Mouse (Mus musculus): ENCODE results near the gene Hgfac. TPM values are rescaled to one million over a fixed set of nuclear protein-coding genes. Genes with fewer than 3 reads are reported as not detected.

Gene Hgfac
- polyA plus RNA-seq, 1 experiment from 2014 or later: 38.0 TPM

DNA sequence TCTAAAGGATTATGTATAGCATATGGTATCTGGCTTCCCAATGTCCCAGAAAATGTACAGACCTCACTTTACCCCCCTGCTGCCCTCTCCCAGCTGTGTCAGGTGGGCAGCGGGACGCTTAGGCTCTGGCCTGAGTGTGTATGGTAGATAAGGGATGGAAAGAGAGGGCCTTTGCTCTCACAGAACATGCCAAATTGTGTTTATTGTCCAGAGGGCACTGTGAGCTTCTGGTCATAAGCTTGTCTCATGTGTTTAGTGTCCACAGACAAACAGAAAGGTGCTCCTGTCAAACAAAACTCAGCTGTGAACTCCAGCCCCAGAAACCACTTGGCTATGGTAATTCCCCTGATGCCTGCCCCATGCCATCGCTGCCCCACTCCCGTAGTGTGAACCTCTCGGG is 11.6 kb upstream of the Hgfac start:
- Histone ChIP-seq H3K9me3 (ENCODE audit: control insufficient read depth, low read length) (no peaks in the 10 kb centered on the region), H3K36me3 (ENCODE audit: control insufficient read depth, insufficient read depth, low read length) (peaks cover 25% of the 10 kb centered on the region), H3K27me3 (replicated peaks; ENCODE audit: control insufficient read depth, insufficient read depth, low read length) (no peaks in the 10 kb centered on the region), H3K9ac (ENCODE audit: low read depth, low read length) (no peak overlapping the region), H3K4me3 (ENCODE audit: low read depth, low read length) (no peak overlapping the region), H3K4me2 (no peak overlapping the region), H3K27ac (ENCODE audit: low read depth, low read length) (no peak overlapping the region), H3K4me1 (replicated peaks; ENCODE audit: control insufficient read depth, insufficient read depth, low read length) (peaks cover 14% of the 10 kb centered on the region)
- ATAC-seq (replicated peaks; ENCODE audit: low FRiP score) (no peak), DNase-seq (ENCODE audit: low spot score) (no peak)
- WGBS: 88% methylated on average over 5 of the region's 5 CpGs

- Histone ChIP-seq H3K36me3 (ENCODE audit: control insufficient read depth, insufficient read depth, low read length) (peaks cover 15% of the 10 kb centered on the region), H3K9me3 (ENCODE audit: control insufficient read depth, low read length) (no peaks in the 10 kb centered on the region), H3K27ac (ENCODE audit: low read depth, low read length) (no peak overlapping the region), H3K9ac (ENCODE audit: low read depth, low read length) (no peak overlapping the region), H3K4me1 (replicated peaks; ENCODE audit: control insufficient read depth, insufficient read depth, low read length) (peaks cover 27% of the 10 kb centered on the region), H3K4me3 (ENCODE audit: low read depth, low read length) (no peak overlapping the region), H3K4me2 (no peak overlapping the region), H3K27me3 (replicated peaks; ENCODE audit: control insufficient read depth, insufficient read depth, low read length) (no peaks in the 10 kb centered on the region)
- 77% methylated on average over 5 of the region's 5 CpGs for WGBS
- no peak for ATAC-seq (replicated peaks; ENCODE audit: low FRiP score)
- DNase-seq (ENCODE audit: low spot score): no peak
These were observed 8.2 kb upstream of the Hgfac start for GRCm38 (mm10) chr5:35033068-35033467.

DNA sequence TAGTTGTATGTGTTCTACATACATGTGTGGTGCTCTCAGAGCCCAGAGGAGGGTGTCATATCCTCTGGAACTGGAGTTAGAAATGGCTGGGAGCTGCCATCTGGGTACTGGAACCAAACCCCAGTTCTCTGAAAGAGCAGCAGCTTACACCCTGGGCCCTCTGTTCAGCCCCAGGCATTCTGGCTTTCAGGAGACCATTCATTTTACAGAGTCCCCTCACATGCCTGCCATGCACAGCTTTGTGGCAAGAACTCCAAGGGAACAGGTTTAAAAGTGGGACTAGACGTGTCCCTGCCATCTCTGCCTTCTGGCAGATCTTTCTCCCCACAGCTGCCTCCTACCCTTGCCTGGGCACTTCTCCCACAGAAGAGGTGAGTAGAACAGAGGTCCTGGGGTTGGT is 7.7 kb upstream of the Hgfac start:
- H3K27me3 ChIP-seq (replicated peaks; ENCODE audit: control insufficient read depth, insufficient read depth, low read length): no peaks in the 10 kb centered on the region
- H3K4me3 ChIP-seq (ENCODE audit: low read depth, low read length): no peak overlapping the region
- H3K36me3 ChIP-seq (ENCODE audit: control insufficient read depth, insufficient read depth, low read length): peaks cover 11% of the 10 kb centered on the region
- ATAC-seq (replicated peaks; ENCODE audit: low FRiP score) (no peak), DNase-seq (ENCODE audit: low spot score) (no peak)
- peaks cover 27% of the 10 kb centered on the region for H3K4me1 ChIP-seq (replicated peaks; ENCODE audit: control insufficient read depth, insufficient read depth, low read length)
- H3K4me2 ChIP-seq: no peak overlapping the region
- H3K9ac ChIP-seq (ENCODE audit: low read depth, low read length): no peak overlapping the region
- peak overlapping the region; percentile 7; the same call in 1 of the 2 replicates for H3K27ac ChIP-seq (ENCODE audit: low read depth, low read length)
- no peaks in the 10 kb centered on the region for H3K9me3 ChIP-seq (ENCODE audit: control insufficient read depth, low read length)
- 67% methylated on average over 1 of the region's 1 CpGs for WGBS

GRCm38 (mm10) chr5:35035141-35035540 is 6.2 kb upstream of the Hgfac start:
- ATAC-seq (replicated peaks; ENCODE audit: low FRiP score): 0 out of 2 replicates have a peak, but pooled peaks have one; percentile 13
- WGBS: 49% methylated on average over 5 of the region's 5 CpGs

DNA sequence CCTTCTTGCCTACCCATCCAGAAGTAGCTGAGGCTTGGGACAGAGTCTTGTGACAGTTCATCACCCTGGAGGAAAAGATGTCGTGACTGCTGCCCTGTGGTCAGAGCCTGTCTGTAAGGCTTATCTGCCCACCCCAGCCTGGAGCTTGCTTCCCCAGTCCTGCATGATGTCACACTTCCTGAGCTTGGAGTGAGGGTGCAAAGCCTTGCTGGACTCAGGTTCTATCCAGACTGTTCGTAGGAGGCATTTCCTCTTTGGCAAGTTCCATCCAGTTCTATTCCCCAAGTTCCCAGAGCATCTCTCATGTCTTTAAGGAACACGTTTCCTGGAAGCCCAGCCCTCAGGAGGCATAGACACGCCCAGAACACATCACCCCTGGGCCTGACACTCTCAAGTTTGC is 5.5 kb upstream of the Hgfac start:
- ATAC-seq (replicated peaks; ENCODE audit: low FRiP score) (peak; percentile 76), DNase-seq (ENCODE audit: low spot score) (peak; percentile 52)
- H3K9ac ChIP-seq (ENCODE audit: low read depth, low read length): no peak overlapping the region
- 29% methylated on average over 4 of the region's 4 CpGs for WGBS
- peak overlapping the region; percentile 61; the same call in 1 of the 2 replicates for H3K27ac ChIP-seq (ENCODE audit: low read depth, low read length)
- H3K36me3 ChIP-seq (ENCODE audit: control insufficient read depth, insufficient read depth, low read length): peaks cover 5% of the 10 kb centered on the region; the same call in 1 of the 2 replicates
- H3K27me3 ChIP-seq (replicated peaks; ENCODE audit: control insufficient read depth, insufficient read depth, low read length): no peaks in the 10 kb centered on the region
- no peaks in the 10 kb centered on the region for H3K9me3 ChIP-seq (ENCODE audit: control insufficient read depth, low read length)
- H3K4me3 ChIP-seq (ENCODE audit: low read depth, low read length): no peak overlapping the region
- peaks cover 27% of the 10 kb centered on the region for H3K4me1 ChIP-seq (replicated peaks; ENCODE audit: control insufficient read depth, insufficient read depth, low read length)
- no peak overlapping the region; the same call in 1 of the 2 replicates for H3K4me2 ChIP-seq

More at GRCm38 (mm10) chr5:35035141-35035540, 6.2 kb upstream of the Hgfac start:
- no peaks in the 10 kb centered on the region for H3K27me3 ChIP-seq (replicated peaks; ENCODE audit: control insufficient read depth, insufficient read depth, low read length)
- H3K27ac ChIP-seq (ENCODE audit: low read depth, low read length): peak overlapping the region; percentile 40
- H3K9ac ChIP-seq (ENCODE audit: low read depth, low read length): no peak overlapping the region
- no peak overlapping the region; the same call in 1 of the 2 replicates for H3K4me2 ChIP-seq
- no peaks in the 10 kb centered on the region for H3K9me3 ChIP-seq (ENCODE audit: control insufficient read depth, low read length)
- H3K36me3 ChIP-seq (ENCODE audit: control insufficient read depth, insufficient read depth, low read length): peaks cover 5% of the 10 kb centered on the region; the same call in 1 of the 2 replicates
- DNase-seq (ENCODE audit: low spot score): no peak
- no peak overlapping the region for H3K4me3 ChIP-seq (ENCODE audit: low read depth, low read length)
- H3K4me1 ChIP-seq (replicated peaks; ENCODE audit: control insufficient read depth, insufficient read depth, low read length): peaks cover 27% of the 10 kb centered on the region

- ATAC-seq (replicated peaks; ENCODE audit: low FRiP score): no peak
- no peak overlapping the region for H3K4me2 ChIP-seq
- H3K27me3 ChIP-seq (replicated peaks; ENCODE audit: control insufficient read depth, insufficient read depth, low read length): no peaks in the 10 kb centered on the region
These were observed 3.9 kb upstream of the Hgfac start for GRCm38 (mm10) chr5:35037438-35037837.

DNA sequence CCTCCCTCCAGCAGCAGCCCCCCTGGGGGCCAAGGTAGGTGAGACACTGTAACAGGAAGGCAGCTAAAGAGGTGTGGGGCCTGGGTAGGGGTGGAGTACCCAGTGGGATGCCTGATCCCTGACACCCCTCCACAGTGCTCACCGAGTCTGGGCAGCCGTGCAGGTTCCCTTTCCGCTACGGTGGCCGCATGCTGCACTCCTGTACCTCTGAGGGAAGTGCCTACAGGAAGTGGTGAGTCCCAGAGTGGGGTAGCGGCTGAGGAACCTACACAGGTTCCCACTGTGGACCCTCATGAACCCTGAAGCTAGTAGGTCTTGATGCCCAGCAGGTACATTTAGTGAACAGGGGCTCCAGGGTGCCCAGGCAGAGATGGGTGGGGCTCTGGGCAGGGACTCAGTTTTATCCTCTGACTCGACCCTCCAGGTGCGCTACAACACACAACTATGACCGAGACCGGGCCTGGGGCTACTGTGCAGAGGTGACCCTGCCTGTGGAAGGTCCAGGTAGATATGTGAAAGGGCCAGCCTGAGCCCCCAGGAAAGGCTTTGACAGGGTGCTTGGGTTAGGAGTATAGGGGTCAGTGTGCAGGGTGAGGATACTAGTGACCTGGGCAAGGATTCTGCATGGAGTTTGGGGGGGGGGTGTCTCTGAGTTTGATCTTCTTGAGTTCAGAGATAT is 1.3 kb downstream of the Hgfac start:
- Histone ChIP-seq H3K9me3 (ENCODE audit: control insufficient read depth, low read length) (no peaks in the 10 kb centered on the region), H3K4me2 (peak overlapping the region; percentile 50), H3K9ac (ENCODE audit: low read depth, low read length) (peak overlapping the region; percentile 15; the same call in 1 of the 2 replicates), H3K27ac (ENCODE audit: low read depth, low read length) (no peak overlapping the region; the same call in 1 of the 2 replicates), H3K27me3 (replicated peaks; ENCODE audit: control insufficient read depth, insufficient read depth, low read length) (no peaks in the 10 kb centered on the region), H3K4me3 (ENCODE audit: low read depth, low read length) (peak overlapping the region; percentile 16; the same call in 1 of the 2 replicates), H3K36me3 (ENCODE audit: control insufficient read depth, insufficient read depth, low read length) (no peaks in the 10 kb centered on the region), H3K4me1 (replicated peaks; ENCODE audit: control insufficient read depth, insufficient read depth, low read length) (no peaks in the 10 kb centered on the region)
- peak; percentile 6; the same call in 1 of the 2 replicates for ATAC-seq (replicated peaks; ENCODE audit: low FRiP score)
- DNase-seq (ENCODE audit: low spot score): no peak
- 50% methylated on average over 10 of the region's 10 CpGs for WGBS

More at GRCm38 (mm10) chr5:35037438-35037837, 3.9 kb upstream of the Hgfac start:
- H3K27ac ChIP-seq (ENCODE audit: low read depth, low read length): no peak overlapping the region
- H3K4me1 ChIP-seq (replicated peaks; ENCODE audit: control insufficient read depth, insufficient read depth, low read length): peaks cover 27% of the 10 kb centered on the region
- no peak overlapping the region for H3K4me3 ChIP-seq (ENCODE audit: low read depth, low read length)
- DNase-seq (ENCODE audit: low spot score): no peak
- no peaks in the 10 kb centered on the region; the same call in 1 of the 2 replicates for H3K36me3 ChIP-seq (ENCODE audit: control insufficient read depth, insufficient read depth, low read length)
- H3K9ac ChIP-seq (ENCODE audit: low read depth, low read length): no peak overlapping the region
- no peaks in the 10 kb centered on the region for H3K9me3 ChIP-seq (ENCODE audit: control insufficient read depth, low read length)

DNA sequence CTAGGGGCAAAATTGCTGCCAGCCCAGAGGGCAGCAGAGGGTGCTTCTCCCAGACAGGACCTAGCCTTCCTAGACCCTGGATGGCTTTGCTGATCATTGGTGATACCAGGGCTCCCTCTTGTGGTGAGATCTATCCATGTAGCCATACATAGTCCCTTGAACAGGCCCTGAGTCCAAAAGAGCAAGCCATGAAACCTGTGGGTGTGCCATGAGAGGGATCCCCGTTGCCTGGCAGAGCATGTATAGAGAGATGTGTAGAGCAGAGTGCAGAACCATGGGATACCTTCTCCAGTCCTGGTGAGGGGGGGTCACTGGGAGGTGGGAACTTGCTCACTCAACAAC is 1.8 kb downstream of the Hgfac start:
- no peaks in the 10 kb centered on the region for H3K4me1 ChIP-seq (replicated peaks; ENCODE audit: control insufficient read depth, insufficient read depth, low read length)
- ATAC-seq (replicated peaks; ENCODE audit: low FRiP score) (peak; percentile 57), DNase-seq (ENCODE audit: low spot score) (peak; percentile 61)
- H3K9me3 ChIP-seq (ENCODE audit: control insufficient read depth, low read length): no peaks in the 10 kb centered on the region
- no peak overlapping the region for H3K9ac ChIP-seq (ENCODE audit: low read depth, low read length)
- H3K4me3 ChIP-seq (ENCODE audit: low read depth, low read length): no peak overlapping the region
- WGBS: 18% methylated on average over 1 of the region's 1 CpGs
- no peaks in the 10 kb centered on the region for H3K36me3 ChIP-seq (ENCODE audit: control insufficient read depth, insufficient read depth, low read length)
- no peak overlapping the region for H3K27ac ChIP-seq (ENCODE audit: low read depth, low read length)
- peak overlapping the region; percentile 50; the same call in 1 of the 2 replicates for H3K4me2 ChIP-seq
- H3K27me3 ChIP-seq (replicated peaks; ENCODE audit: control insufficient read depth, insufficient read depth, low read length): no peaks in the 10 kb centered on the region

- H3K36me3 ChIP-seq (ENCODE audit: control insufficient read depth, insufficient read depth, low read length): no peaks in the 10 kb centered on the region
- H3K27me3 ChIP-seq (replicated peaks; ENCODE audit: control insufficient read depth, insufficient read depth, low read length): peaks cover 9% of the 10 kb centered on the region
- 70% methylated on average over 5 of the region's 5 CpGs for WGBS
- H3K9me3 ChIP-seq (ENCODE audit: control insufficient read depth, low read length): no peaks in the 10 kb centered on the region
- ATAC-seq (replicated peaks; ENCODE audit: low FRiP score) (no peak), DNase-seq (ENCODE audit: low spot score) (no peak)
- no peak overlapping the region for H3K9ac ChIP-seq (ENCODE audit: low read depth, low read length)
- H3K4me1 ChIP-seq (replicated peaks; ENCODE audit: control insufficient read depth, insufficient read depth, low read length): no peaks in the 10 kb centered on the region
- no peak overlapping the region for H3K27ac ChIP-seq (ENCODE audit: low read depth, low read length)
- no peak overlapping the region for H3K4me3 ChIP-seq (ENCODE audit: low read depth, low read length)
- H3K4me2 ChIP-seq: no peak overlapping the region
These were observed 9.2 kb downstream of the Hgfac start for GRCm38 (mm10) chr5:35050541-35050940.

All from liver, embryonic 11.5 days (tissue).